Mouse (Mus musculus) myocyte (in vitro differentiated cells): ENCODE data around the gene Rdh5.

Experiments
- CEBPB ChIP-seq: IDR thresholded peaks from 2 replicates; pipeline ENCODE4 v1.6.1; 2011; ENCODE audit warnings: mild to moderate bottlenecking, moderate library complexity; ENCODE audit not compliant: poor library complexity, insufficient read depth, severe bottlenecking
- E2F4 ChIP-seq: IDR thresholded peaks from one replicate; pipeline ENCODE4 v1.6.1; 2011; ENCODE audit warnings: mild to moderate bottlenecking, control low read depth, moderate library complexity; ENCODE audit not compliant: insufficient read depth
- MAX ChIP-seq: IDR thresholded peaks from one replicate; pipeline ENCODE4 v1.6.1; 2011; ENCODE audit warnings: low read depth, mild to moderate bottlenecking, control low read depth
- MYOD1 ChIP-seq, 3 experiments: IDR thresholded peaks; one replicate each; pipeline ENCODE4 v1.6.1; 2011; ENCODE audit warnings: control low read depth in 2 of 3, low read depth in 2 of 3, mild to moderate bottlenecking in 2 of 3, moderate library complexity in 1 of 3; ENCODE audit not compliant: insufficient read length in 2 of 3, control insufficient read depth in 1 of 3
- MYOG ChIP-seq, 3 experiments: IDR thresholded peaks; one replicate each; pipeline ENCODE4 v1.6.1; 2011; ENCODE audit warnings: control low read depth in 2 of 3, low read depth in 2 of 3, mild to moderate bottlenecking in 2 of 3; ENCODE audit not compliant: insufficient read length in 2 of 3, control insufficient read depth in 1 of 3, insufficient read depth in 1 of 3
- POLR2A ChIP-seq: IDR thresholded peaks from one replicate; pipeline ENCODE4 v1.6.1; 2011; ENCODE audit warnings: low read depth, mild to moderate bottlenecking, control low read depth, moderate library complexity; ENCODE audit not compliant: insufficient read length
- POLR2AphosphoS2 ChIP-seq: IDR thresholded peaks from one replicate; pipeline ENCODE4 v1.6.1; 2011; ENCODE audit warnings: low read depth, control low read depth; ENCODE audit not compliant: insufficient read length
- REST ChIP-seq: IDR thresholded peaks from one replicate; pipeline ENCODE4 v1.6.1; 2011; ENCODE audit warnings: mild to moderate bottlenecking, control low read depth, moderate library complexity; ENCODE audit not compliant: insufficient read depth, insufficient read length
- SRF ChIP-seq: IDR thresholded peaks from one replicate; pipeline ENCODE4 v1.6.1; 2011; ENCODE audit warnings: low read depth; ENCODE audit not compliant: control insufficient read depth, insufficient read length
- TCF12 ChIP-seq: IDR thresholded peaks from one replicate; pipeline ENCODE4 v1.6.1; 2011; ENCODE audit warnings: mild to moderate bottlenecking, control low read depth; ENCODE audit not compliant: poor library complexity, insufficient read depth, severe bottlenecking
- TCF3 ChIP-seq: IDR thresholded peaks from one replicate; pipeline ENCODE4 v1.6.1; 2011; ENCODE audit warnings: low read depth, control low read depth; ENCODE audit not compliant: insufficient read length
- USF1 ChIP-seq: IDR thresholded peaks from one replicate; pipeline ENCODE4 v1.6.1; 2011; ENCODE audit warnings: low read depth, mild to moderate bottlenecking, control low read depth, moderate library complexity

DNA sequence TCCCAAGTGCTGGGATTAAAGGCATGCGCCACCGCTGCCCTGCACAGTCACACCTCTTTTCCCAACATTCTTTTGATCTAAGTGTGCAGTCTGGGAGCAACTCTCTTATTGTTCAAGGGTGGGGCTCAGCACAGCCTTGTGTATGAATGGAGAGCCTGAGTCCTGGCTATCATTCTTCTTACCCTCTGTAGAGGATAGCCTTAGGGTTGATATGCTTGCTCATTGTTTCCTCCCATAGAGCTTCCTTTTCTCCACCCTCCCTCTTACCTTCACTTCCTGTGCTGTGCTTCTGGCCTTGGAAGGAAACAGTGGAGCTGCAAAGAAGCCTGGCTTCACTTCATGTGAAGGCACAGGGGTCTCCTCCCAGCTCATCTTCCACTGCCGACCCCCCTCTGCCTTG lies 22.0 kb downstream of the Rdh5 start, which contains the start of gene Cd63:
- TF ChIP-seq TCF3 (no peak), POLR2A (no peak), SRF (no peak), E2F4 (no peak), MAX (no peak), MYOD1 (IDR thresholded peaks at IDR 0.05; ENCODE audit: control insufficient read depth in 1 of 3, insufficient read length in 2 of 3, low read depth in 2 of 3) (no peak), CEBPB (no peak), POLR2AphosphoS2 (no peak), REST (no peak), TCF12 (no peak), MYOG (IDR thresholded peaks at IDR 0.05; ENCODE audit: control insufficient read depth in 1 of 3, insufficient read depth in 1 of 3, insufficient read length in 2 of 3, low read depth in 2 of 3) (no peak), USF1 (no peak)
